Mouse (Mus musculus) G1E (cell line): ENCODE measurements around the gene Wars.

ENCODE experiments used
- CTCF ChIP-seq: IDR thresholded peaks from 2 replicates; pipeline ENCODE4 v1.5.1; 2012; ENCODE audit warnings: low read depth, low read length, inconsistent platforms, mixed read lengths
- GATA2 ChIP-seq: IDR thresholded peaks from 2 replicates; pipeline ENCODE4 v1.6.1; 2012; ENCODE audit warnings: low read depth, low read length, inconsistent platforms, borderline replicate concordance
- POLR2AphosphoS5 ChIP-seq: IDR thresholded peaks from 2 replicates; pipeline ENCODE4 v1.6.1; 2012; ENCODE audit warnings: low read depth, low read length, inconsistent platforms; ENCODE audit not compliant: insufficient replicate concordance
- TAL1 ChIP-seq: conservative IDR thresholded peaks from 2 replicates; pipeline ENCODE4 v1.6.1; 2012; ENCODE audit warnings: low read depth, low read length, inconsistent platforms, mixed read lengths

GRCm38 (mm10) chr12:108812463-108812862 lies 81.5 kb downstream of the Wars start:
- no peak for TF ChIP-seq CTCF
- TF ChIP-seq POLR2AphosphoS5 = no peak
- no peak for TF ChIP-seq TAL1
- no peak for TF ChIP-seq GATA2
